Mouse (Mus musculus) lung, postnatal 25 days (tissue): Measurements from ENCODE around the gene Pkd1.
A peak's percentile ranks its signal among the peaks of the same experiment; 100 is the strongest.

ENCODE experiments used
- DNase-seq: peaks from one replicate; pipeline ENCODE4 v3.0.0; 2022; ENCODE audit warnings: low spot score

Gene Pkd1

GRCm38 (mm10) chr17:24533099-24533992 is 16.3 kb upstream of the Pkd1 start:
- DNase-seq, result peak; percentile 90

- DNase-seq, result no peak
These were observed 15.4 kb upstream of the Pkd1 start, which contains the start of gene Rab26 for GRCm38 (mm10) chr17:24534160-24534718. Rab26 (minus strand) TSS chr17:24534210.

DNA sequence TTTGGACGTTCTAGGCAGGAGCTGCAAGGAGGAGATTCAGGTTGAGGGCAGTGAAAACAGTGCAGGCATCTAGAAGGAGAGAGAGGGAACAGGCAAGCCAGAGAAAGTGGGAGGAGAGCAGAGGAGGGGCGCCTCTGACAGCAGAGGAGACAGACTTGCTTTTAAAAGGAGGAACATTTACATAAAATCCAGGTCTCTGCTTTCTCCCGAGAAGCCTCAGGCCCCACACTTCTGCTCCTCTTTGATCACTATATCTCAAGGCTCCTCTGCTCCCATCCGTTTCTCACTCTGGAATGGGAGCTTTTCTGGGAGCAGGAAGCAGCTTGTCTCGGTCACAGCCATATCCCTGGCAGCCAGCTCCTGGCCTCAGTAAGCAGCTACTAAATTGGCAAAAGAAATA is 14.3 kb upstream of the Pkd1 start:
- no peak for DNase-seq

- DNase-seq, result no peak
These were observed 12.1 kb upstream of the Pkd1 start for GRCm38 (mm10) chr17:24537536-24537935.

GRCm38 (mm10) chr17:24538950-24539349 is 10.7 kb upstream of the Pkd1 start:
- DNase-seq, result peak; percentile 47

GRCm38 (mm10) chr17:24540375-24540774 is 9.3 kb upstream of the Pkd1 start:
- DNase-seq, result peak; percentile 69

- no peak for DNase-seq
These were observed 5.0 kb upstream of the Pkd1 start for GRCm38 (mm10) chr17:24544613-24545012.

DNA sequence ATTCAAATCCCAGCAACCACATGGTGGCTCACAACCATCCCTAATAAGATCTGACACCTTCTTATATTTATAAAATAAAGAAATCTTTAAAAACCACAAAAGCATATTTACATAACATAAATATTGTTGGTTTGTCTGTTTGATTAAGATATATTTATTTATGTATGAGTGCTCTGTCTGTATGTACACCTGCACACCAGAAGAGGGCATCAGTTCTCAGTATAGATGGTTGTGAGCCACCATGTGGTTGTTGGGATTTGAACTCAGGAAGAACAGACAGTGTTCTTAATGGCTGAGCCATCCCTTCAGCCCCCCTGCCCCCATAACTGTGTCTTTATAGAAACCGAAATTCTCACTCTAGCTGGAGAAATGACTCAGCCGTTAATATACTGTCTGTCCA is 4.4 kb upstream of the Pkd1 start:
- DNase-seq, result no peak

DNA sequence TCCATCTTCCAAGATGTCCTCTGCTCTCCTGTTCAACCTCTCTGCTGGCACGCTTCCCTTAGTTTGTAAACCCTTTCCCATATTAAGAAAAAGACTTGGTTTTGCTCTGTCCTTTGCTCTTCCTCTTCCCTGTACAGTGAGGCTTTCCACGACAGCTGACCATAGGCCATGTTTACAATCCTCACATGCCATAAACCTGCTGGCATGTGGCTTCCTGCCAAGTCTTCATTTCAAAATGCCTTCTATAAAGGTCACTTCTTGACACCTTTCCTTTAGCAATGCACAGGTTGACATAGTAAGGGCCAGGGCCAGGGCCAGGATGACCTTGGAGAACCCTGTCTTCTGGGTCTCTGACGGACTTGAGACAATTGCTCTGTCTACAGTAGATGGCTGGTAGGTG is 3.4 kb upstream of the Pkd1 start:
- no peak for DNase-seq

- DNase-seq, result peak; percentile 30
These were observed 1.2 kb upstream of the Pkd1 start for GRCm38 (mm10) chr17:24548435-24548834.

DNA sequence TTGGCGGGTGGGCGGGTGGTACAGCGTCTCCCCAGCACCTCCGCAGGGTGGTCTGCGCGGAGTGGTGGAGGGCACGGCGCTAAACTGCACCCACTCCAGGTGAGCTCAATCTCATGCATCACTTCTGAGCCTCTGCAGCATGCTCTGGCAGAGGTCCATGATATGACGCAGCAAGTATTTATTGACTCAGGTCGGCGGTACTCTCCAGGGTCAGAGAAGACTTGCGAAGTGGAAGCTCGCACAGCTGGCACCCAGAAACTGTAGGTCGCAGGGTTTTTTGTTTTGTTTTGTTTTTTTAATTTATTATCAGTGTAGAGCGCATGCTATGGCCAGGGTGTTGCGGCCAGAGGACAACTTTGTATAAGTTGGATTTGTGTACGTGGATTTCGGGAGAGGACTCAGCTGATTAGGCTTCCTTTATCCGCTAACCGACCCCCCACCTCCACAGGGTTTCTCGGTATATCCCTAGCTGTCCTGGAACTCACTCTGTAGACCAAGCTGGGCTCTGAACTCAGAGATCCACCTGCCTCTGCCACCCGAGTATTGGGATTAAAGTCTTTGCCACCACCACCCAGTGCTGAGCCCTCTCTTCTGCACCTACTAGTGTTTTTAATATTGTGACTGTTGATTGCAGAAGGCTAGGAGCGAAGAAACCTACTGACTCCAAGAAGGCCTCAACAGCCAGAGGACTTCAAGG is 565 bp upstream of the Pkd1 start:
- peak; percentile 77 for DNase-seq

DNA sequence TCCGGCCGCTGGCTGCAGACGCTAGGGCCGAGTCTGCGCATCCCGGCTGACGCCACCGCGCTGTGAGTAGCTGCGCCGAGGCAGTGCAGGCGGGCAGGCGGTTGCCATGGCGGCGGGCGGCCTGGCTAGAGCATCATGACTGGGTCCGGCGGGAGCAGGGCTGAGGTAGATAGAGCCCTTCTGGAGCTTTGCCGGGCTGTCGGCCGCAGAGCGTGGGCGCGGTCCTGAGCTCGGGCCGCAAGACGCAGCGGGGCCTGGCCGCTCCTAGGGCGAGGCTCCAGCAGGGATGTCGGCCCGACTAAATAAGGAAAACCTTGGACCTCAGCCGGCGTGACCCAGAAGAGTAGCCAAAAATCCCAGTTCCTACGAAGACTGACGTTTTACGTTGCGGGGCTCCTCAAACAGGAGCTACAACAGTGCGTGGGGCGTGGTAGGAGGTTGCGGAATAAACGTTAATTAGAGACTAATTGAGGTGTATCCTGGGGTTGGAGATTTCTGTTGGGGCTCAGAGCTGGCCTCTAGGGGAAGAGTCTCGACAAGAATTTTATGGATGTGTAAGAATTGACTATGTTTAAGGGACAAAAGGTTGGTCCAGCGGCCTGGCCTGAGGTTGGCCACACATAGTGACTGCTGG is 899 bp downstream of the Pkd1 start:
- peak; percentile 71 for DNase-seq

- no peak for DNase-seq
These were observed 1.4 kb downstream of the Pkd1 start for GRCm38 (mm10) chr17:24551050-24551444.

DNA sequence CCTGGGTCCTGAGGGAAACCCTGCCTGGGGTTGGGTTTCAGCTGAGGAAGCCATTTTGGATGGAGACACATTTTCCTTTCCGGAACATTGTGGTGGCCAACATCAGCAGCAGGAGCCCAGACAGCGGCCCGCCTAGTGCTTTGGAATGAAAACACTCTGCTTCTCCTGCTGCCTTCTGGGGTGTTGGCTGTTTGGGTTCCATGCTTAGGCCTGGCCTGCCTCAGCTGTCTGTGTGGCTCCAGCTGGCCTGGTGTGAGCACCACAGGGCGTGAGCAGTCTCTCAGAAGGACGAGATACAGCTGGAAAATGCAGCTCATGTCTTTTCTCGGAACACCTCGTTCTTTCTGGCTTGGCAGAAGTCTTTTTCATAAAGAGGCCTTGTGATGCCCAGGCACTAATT is 7.5 kb downstream of the Pkd1 start:
- DNase-seq, result peak; percentile 68

GRCm38 (mm10) chr17:24558600-24559099 is 9.0 kb downstream of the Pkd1 start:
- DNase-seq, result peak; percentile 57

GRCm38 (mm10) chr17:24559146-24559545 is 9.5 kb downstream of the Pkd1 start:
- peak; percentile 48 for DNase-seq

DNA sequence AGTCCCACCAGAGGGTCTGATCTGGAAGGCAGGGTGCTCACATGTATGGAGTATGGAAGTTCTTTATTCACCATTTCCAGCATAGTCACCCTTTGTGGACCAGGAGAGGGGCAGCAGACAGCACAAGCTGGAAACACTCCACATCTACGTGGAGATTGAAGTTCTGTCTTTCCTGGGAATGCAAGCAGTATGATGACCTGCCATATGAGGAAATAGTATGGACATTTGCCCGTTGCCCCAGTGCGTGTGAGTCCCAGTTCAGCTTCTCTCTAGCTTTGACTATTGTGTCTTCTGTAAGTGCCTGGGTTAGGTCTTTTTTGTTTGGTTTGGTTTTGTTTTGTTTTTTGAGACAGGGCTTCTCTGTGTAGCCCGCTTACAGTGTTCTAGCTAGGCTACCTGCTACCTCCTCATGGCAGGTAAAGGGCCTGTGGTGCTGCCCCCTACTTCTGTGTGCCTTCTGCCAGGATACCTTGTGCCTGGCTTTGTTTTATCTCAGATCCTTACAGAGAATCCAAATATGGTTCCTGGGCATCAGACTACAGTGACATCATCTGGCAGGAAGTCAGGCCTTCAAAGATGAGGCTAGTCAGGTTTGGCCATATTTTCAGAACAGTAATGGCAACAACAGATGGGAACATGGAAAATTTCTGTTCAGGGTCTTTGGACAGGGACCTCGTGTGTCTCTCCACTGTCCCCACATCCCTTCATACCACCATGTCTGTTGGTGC is 10.8 kb downstream of the Pkd1 start:
- DNase-seq, result no peak

DNA sequence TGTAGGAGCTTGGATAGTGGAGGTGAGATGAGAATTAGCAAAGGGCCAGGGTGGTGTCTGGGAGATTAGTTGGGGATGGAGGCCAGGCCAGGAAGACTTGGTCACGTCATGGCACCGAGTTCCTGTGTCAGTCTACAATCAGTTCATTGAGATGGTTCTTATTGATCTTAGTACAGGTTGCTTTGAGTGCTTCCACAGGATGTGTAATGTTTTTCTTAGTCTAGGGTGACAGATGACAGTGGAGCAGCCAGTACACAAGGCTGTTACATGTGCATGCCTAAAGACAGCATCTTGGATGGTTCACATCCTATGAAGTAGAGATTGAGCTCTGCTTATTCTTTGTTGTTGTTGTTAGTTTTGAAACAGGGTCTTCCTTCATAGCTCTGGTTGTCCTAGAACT is 12.0 kb downstream of the Pkd1 start:
- no peak for DNase-seq

DNA sequence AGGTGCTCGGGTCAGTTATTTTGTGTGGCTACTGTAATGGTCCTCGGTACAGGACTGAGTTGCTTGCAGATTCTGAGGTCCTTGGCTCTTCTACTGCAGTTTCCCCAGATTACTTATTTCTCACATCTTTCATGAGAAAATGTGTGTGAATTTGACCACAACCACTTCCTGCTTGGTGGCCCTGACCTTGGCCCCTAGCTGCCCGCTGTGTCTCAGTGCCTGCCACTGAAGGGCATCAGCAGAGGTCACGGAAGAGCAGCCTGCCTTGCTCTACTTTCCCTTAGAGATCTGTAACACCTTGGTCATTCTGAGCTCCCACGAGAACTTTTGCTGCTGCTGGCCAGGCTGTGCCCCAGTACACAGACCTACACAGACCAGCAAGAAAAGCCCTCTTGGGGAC is 14.0 kb downstream of the Pkd1 start:
- no peak for DNase-seq

- no peak for DNase-seq
These were observed 14.8 kb downstream of the Pkd1 start for GRCm38 (mm10) chr17:24564422-24564821.

- DNase-seq, result no peak
These were observed 15.5 kb downstream of the Pkd1 start for GRCm38 (mm10) chr17:24565092-24565491.

GRCm38 (mm10) chr17:24565792-24566191 is 16.2 kb downstream of the Pkd1 start:
- no peak for DNase-seq
